Mouse (Mus musculus) E14TG2a.4 (cell line): ENCODE measurements at regions not wholly inside any gene's neighbourhood (a gene's known extent, or its start where the extent isn't known, plus 50 kb on each side); places are given as distances from the start of the nearest gene placed in this dataset.

Experiments
- CTCF ChIP-seq: conservative IDR thresholded peaks from 2 replicates; pipeline ENCODE4 v1.5.1; 2014; ENCODE audit warnings: low read length
- NANOG ChIP-seq: IDR thresholded peaks from 2 replicates; pipeline ENCODE4 v1.6.1; 2014; ENCODE audit warnings: borderline replicate concordance, low read length, mixed read lengths
- POU5F1 ChIP-seq: IDR thresholded peaks from 2 replicates; pipeline ENCODE4 v1.6.1; 2014; ENCODE audit warnings: low read length, borderline replicate concordance

DNA sequence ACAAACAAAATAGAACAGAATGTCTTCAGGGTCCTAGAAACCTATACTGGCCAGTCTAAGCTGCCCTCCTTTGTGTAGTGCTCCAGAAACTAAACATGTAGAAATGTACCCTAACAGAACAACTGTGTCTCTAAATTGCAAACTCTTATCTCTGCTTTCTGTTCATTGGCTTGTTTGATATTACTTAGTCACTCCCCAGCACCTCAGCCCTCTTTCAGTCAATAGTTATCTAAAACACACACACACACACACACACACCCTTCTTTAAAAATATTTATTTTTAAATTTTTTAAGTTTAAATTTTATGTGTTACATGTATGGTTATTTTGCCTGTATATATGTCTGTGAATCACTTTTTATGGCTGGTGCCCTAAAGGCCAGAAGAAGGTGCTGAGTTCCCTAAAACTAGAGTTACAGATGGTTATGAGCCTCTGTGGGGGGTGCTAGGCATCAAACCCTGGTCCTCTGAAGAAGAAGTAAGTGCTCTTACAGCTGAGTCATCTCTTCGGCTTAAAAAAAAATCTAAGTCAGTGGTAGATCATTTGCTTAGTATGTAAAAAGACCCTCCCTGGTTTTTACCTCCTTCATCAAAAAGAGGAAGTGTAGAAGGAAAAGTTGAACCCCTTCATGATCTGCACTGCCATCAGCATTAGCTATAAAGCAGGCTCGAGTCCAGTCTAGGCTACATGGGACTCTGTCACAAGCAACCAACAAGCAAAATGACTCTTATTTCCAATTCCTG, 96.6 kb upstream of the C9orf72 start:
- TF ChIP-seq CTCF (no peak), NANOG (no peak), POU5F1 (no peak)
